Mouse (Mus musculus) liver, embryonic 13.5 days (tissue): Measurements from ENCODE around the gene Egfem1. TPM values are rescaled to one million over a fixed set of nuclear protein-coding genes. Genes with fewer than 3 reads are reported as not detected.

ENCODE experiments used
- ATAC-seq: fragments of 200-750 bp; cut with Nextera tagmentation; 2 replicates; pipeline ENCODE4 v1.8.0; 2017; ENCODE audit warnings: low read depth, mild to moderate bottlenecking, moderate number of reproducible peaks, moderate library complexity
- DNase-seq: peaks from one replicate; pipeline ENCODE4 v3.0.0; 2022
- H3K27ac ChIP-seq: fragments of 300-500 bp; sonication (generic); 2 replicates; pipeline ENCODE4 v1.5.1; 2015; ENCODE audit warnings: moderate library complexity, mild to moderate bottlenecking, inconsistent platforms
- H3K27me3 ChIP-seq: fragments of 300-500 bp; sonication (generic); 2 replicates; pipeline ENCODE4 v1.6.1; 2015; ENCODE audit warnings: mild to moderate bottlenecking, inconsistent platforms
- H3K36me3 ChIP-seq: fragments of 300-500 bp; sonication (generic); 2 replicates; pipeline ENCODE4 v1.6.1; 2015; ENCODE audit warnings: mild to moderate bottlenecking, inconsistent platforms
- H3K4me1 ChIP-seq: fragments of 300-500 bp; sonication (generic); replicated peaks from 2 replicates; pipeline ENCODE4 v1.6.1; 2015; ENCODE audit warnings: inconsistent platforms
- H3K4me2 ChIP-seq: fragments of 300-500 bp; sonication (generic); 2 replicates; pipeline ENCODE4 v1.6.1; 2015; ENCODE audit warnings: inconsistent platforms, mild to moderate bottlenecking, moderate library complexity
- H3K4me3 ChIP-seq: fragments of 300-500 bp; sonication (generic); replicated peaks from 2 replicates; pipeline ENCODE4 v1.5.1; 2015; ENCODE audit warnings: mild to moderate bottlenecking, inconsistent platforms
- H3K9ac ChIP-seq: fragments of 300-500 bp; sonication (generic); 2 replicates; pipeline ENCODE4 v1.6.1; 2015; ENCODE audit warnings: mild to moderate bottlenecking, inconsistent platforms
- H3K9me3 ChIP-seq: fragments of 300-500 bp; sonication (generic); replicated peaks from 2 replicates; pipeline ENCODE4 v1.6.1; 2016; ENCODE audit warnings: inconsistent platforms
- WGBS: fragments of 180-500 bp; shearing (Covaris S2); methylation state at CpG from one replicate; pipeline ENCODE4 v1.1.7; 2015; ENCODE audit not compliant: insufficient replicate concordance; 5-methylcytosine and 5-hydroxymethylcytosine counted together
- polyA plus RNA-seq: library from polyadenylated mRNA; unstranded; fragments of >200 nt; fragmentation: Nextera tagmentation; extraction: Ambion mirVana; gene quantifications from 2 replicates; pipeline ENCODE4 v1.2.1, GENCODE M21; 2015

The Egfem1 gene
- polyA plus RNA-seq, 1 experiment from 2014 or later, result 0.06 TPM

DNA sequence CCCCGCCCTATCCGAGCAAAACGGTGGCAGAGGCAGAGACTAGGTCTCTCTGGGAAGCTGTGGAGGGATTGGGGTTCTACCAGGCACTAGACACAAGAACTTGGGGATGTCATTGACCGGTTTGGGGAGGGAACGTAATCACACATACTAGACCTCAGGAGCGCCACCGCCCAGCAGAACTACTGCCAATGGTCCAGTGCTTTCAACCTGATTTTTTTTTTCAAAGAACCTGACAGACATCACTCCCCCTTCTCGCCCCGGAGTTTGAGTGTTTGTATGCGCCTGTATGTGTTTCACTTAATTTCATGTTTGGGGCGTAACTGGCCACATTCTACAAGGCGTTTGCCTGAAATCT lies 1.1 kb downstream of the Egfem1 start:
- Histone ChIP-seq H3K36me3 (no peaks in the 10 kb centered on the region), H3K27me3 (peaks cover 40% of the 10 kb centered on the region), H3K27ac (no peak overlapping the region), H3K4me2 (peak overlapping the region; percentile 56), H3K4me3 (peak overlapping the region; percentile 27), H3K9me3 (no peaks in the 10 kb centered on the region), H3K9ac (no peak overlapping the region), H3K4me1 (no peaks in the 10 kb centered on the region)
- 4% methylated on average over 12 of the region's 12 CpGs for WGBS
- no peak for DNase-seq
- ATAC-seq, result no peak

DNA sequence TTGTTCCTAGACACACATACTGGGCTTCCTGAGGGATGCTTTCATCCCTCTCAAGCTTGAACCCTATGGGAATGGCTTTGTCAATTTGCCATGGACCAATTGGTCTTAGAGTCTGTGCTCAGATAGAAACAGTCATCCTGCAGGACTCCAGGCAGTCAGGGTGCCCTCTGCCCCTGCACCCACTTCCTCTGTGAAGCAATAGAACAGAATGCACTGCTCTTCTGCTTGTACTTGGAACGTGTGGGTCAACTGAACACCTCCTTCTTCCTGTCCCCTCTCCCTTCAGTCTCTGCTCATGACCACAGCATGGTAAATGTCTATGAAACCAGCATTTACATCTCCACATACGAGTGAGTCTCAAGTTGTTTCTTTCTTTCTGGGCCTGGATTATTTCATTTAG lies 16.6 kb downstream of the Egfem1 start:
- Histone ChIP-seq H3K4me2 (no peak overlapping the region), H3K9me3 (no peaks in the 10 kb centered on the region), H3K27ac (no peak overlapping the region), H3K4me1 (no peaks in the 10 kb centered on the region), H3K36me3 (no peaks in the 10 kb centered on the region), H3K4me3 (no peak overlapping the region), H3K9ac (no peak overlapping the region), H3K27me3 (no peaks in the 10 kb centered on the region)
- no peak for DNase-seq
- no peak for ATAC-seq
- WGBS, result 10% methylated on average over 2 of the region's 2 CpGs

DNA sequence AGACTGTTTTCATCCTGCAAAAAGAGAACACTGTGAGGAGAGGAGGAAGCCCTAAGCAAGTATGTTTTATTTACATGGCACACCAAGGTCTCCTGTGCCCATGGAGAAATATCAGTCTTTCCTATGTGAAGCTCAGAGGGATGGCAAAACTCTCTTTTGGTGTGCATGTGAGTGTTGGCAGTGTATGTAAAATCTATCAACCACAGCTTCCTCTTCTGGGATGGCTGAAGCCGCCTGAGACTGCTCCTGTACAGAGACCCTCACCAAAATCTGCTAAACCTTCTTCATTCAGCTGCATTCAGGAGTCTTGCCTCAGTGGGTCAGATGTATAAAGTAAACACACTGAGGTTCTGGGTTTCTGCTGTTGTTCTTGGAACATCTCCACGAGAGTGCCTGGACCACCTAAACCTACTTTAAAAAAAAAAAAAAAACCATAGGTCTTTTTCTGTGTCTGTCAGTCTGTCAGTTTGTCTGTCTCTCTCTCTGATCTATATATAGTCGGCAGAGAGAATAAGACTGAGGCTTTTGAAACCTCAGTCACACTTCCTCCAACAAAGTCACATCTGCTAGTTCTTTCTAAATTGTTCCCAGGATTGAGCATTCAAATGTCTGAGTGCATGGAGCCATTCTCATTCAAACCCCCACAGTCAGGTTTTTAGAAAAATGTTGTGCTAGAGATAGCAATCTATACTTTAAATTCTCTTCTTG lies 24.3 kb downstream of the Egfem1 start:
- 13% methylated on average over 3 of the region's 3 CpGs for WGBS
- no peaks in the 10 kb centered on the region for H3K9me3 ChIP-seq
- ATAC-seq, result no peak
- H3K27ac ChIP-seq, result no peak overlapping the region
- H3K27me3 ChIP-seq, result no peaks in the 10 kb centered on the region
- H3K4me2 ChIP-seq, result no peak overlapping the region
- no peak for DNase-seq
- H3K9ac ChIP-seq, result no peak overlapping the region
- H3K4me3 ChIP-seq, result no peak overlapping the region
- no peaks in the 10 kb centered on the region for H3K4me1 ChIP-seq
- H3K36me3 ChIP-seq, result no peaks in the 10 kb centered on the region

DNA sequence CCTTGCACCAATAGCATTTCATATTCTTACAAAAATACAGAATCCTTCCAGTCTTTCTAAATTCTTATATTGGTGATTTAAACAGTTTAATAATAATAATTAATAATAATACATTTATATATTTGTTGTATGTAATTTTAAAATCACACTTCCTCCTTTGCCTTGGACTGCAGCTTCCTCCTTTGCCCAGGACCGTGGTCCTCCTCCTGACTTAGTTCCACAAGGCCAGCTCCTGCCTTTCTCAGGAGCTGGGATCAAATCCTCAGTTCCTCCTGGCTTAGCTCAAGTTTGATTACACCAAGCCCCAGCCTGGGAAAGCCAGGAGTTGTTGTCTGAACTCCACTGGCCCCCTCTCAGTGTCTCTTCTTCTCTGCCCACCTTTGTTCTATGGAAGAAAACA lies 25.3 kb downstream of the Egfem1 start:
- no peaks in the 10 kb centered on the region for H3K36me3 ChIP-seq
- no peaks in the 10 kb centered on the region for H3K4me1 ChIP-seq
- ATAC-seq (no peak), DNase-seq (no peak)
- 32% methylated on average over 1 of the region's 1 CpGs for WGBS
- H3K9ac ChIP-seq, result no peak overlapping the region
- H3K9me3 ChIP-seq, result no peaks in the 10 kb centered on the region
- H3K4me2 ChIP-seq, result no peak overlapping the region
- H3K27me3 ChIP-seq, result no peaks in the 10 kb centered on the region
- H3K27ac ChIP-seq, result no peak overlapping the region
- H3K4me3 ChIP-seq, result no peak overlapping the region

GRCm38 (mm10) chr3:29110321-29110720 lies 28.5 kb downstream of the Egfem1 start:
- Histone ChIP-seq H3K36me3 (no peaks in the 10 kb centered on the region), H3K9ac (no peak overlapping the region), H3K4me2 (no peak overlapping the region), H3K4me1 (no peaks in the 10 kb centered on the region), H3K9me3 (no peaks in the 10 kb centered on the region), H3K4me3 (no peak overlapping the region), H3K27me3 (no peaks in the 10 kb centered on the region), H3K27ac (no peak overlapping the region)
- DNase-seq, result no peak
- no peak for ATAC-seq
- WGBS, result 63% methylated on average over 2 of the region's 2 CpGs

DNA sequence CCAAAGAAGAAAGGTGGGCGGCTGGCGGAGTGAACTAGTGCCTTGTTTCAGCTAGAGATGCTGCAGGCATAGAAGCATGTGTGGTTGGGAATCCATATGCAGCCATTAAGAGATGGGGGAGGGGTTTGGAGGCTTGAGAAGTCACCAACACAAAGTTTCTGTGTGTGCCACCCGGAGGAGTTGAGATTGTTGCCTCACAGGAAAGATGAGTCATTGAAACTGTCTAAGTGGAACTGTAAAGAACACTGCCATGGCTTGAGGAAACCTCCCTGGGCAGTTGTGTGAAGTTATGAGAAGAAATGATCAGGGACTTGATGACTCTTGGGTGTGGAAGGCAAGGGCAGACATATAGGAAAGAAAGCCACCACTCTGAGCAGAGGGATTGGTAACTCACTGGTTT lies 32.7 kb downstream of the Egfem1 start:
- H3K4me1 ChIP-seq, result no peaks in the 10 kb centered on the region
- H3K4me2 ChIP-seq, result no peak overlapping the region
- 54% methylated on average over 3 of the region's 3 CpGs for WGBS
- H3K36me3 ChIP-seq, result no peaks in the 10 kb centered on the region
- no peaks in the 10 kb centered on the region for H3K9me3 ChIP-seq
- no peak overlapping the region for H3K4me3 ChIP-seq
- ATAC-seq (no peak), DNase-seq (no peak)
- H3K9ac ChIP-seq, result no peak overlapping the region
- no peaks in the 10 kb centered on the region for H3K27me3 ChIP-seq
- H3K27ac ChIP-seq, result no peak overlapping the region

- no peak for DNase-seq
- no peak overlapping the region for H3K4me2 ChIP-seq
- no peaks in the 10 kb centered on the region for H3K27me3 ChIP-seq
- 30% methylated on average over 1 of the region's 1 CpGs for WGBS
- H3K27ac ChIP-seq, result no peak overlapping the region
- no peaks in the 10 kb centered on the region for H3K36me3 ChIP-seq
- no peaks in the 10 kb centered on the region for H3K4me1 ChIP-seq
- no peak overlapping the region for H3K9ac ChIP-seq
- H3K9me3 ChIP-seq, result no peaks in the 10 kb centered on the region
- no peak overlapping the region for H3K4me3 ChIP-seq
- ATAC-seq, result no peak
Measured at GRCm38 (mm10) chr3:29117379-29117778, 35.6 kb downstream of the Egfem1 start.

DNA sequence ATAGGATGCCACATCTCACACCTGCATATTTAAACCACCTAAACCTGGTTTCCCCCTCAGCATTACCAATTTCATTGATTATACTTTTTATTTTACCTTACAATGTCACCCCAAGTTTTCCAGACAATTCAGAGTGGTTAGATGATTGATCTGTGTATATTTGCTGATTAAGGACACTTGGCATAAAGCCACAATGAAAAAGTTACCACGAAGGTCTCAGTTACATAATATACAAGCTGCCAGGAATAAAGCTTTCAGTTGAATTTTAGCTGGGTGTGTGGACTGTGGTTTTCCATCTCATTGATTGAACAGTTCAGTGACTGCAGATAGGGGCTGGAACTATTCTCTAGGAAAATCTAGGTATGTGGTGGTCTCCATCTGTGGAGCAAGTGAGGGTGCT lies 40.7 kb downstream of the Egfem1 start:
- 35% methylated on average over 1 of the region's 1 CpGs for WGBS
- no peak for DNase-seq
- Histone ChIP-seq H3K27ac (no peak overlapping the region), H3K4me3 (no peak overlapping the region), H3K36me3 (no peaks in the 10 kb centered on the region), H3K4me1 (no peaks in the 10 kb centered on the region), H3K4me2 (no peak overlapping the region), H3K9ac (no peak overlapping the region), H3K27me3 (no peaks in the 10 kb centered on the region), H3K9me3 (no peaks in the 10 kb centered on the region)
- no peak for ATAC-seq

- Histone ChIP-seq H3K4me3 (no peak overlapping the region), H3K9ac (no peak overlapping the region), H3K4me2 (no peak overlapping the region), H3K4me1 (no peaks in the 10 kb centered on the region), H3K9me3 (no peaks in the 10 kb centered on the region), H3K27me3 (no peaks in the 10 kb centered on the region), H3K27ac (no peak overlapping the region), H3K36me3 (no peaks in the 10 kb centered on the region)
- DNase-seq, result no peak
- WGBS, result 35% methylated on average over 2 of the region's 2 CpGs
- ATAC-seq, result no peak
Measured at GRCm38 (mm10) chr3:29132054-29132931, 50.5 kb downstream of the Egfem1 start.

DNA sequence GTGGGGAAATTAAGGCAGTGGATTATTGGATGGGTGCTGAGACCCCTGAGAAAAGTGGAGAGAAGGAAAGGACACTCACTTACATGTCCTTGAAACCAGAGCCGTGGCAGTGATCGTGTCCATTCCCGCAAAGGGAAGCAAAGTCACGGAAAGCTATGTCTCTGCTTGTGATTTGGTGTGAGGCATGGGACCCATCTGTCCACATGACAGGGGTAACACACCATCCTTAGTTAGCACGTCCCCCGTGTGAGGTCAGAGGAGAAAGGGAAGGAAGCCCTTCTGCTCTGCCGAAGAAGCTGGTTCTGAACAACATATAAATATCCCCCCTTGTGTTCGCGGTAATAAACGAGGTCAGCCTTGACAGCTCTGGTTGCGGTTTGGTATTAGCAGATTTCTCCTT lies 52.7 kb downstream of the Egfem1 start:
- H3K4me3 ChIP-seq, result no peak overlapping the region
- no peaks in the 10 kb centered on the region for H3K27me3 ChIP-seq
- no peak overlapping the region for H3K9ac ChIP-seq
- DNase-seq (no peak), ATAC-seq (no peak)
- H3K4me2 ChIP-seq, result no peak overlapping the region
- H3K27ac ChIP-seq, result no peak overlapping the region
- H3K9me3 ChIP-seq, result no peaks in the 10 kb centered on the region
- no peaks in the 10 kb centered on the region for H3K4me1 ChIP-seq
- H3K36me3 ChIP-seq, result no peaks in the 10 kb centered on the region
- 38% methylated on average over 11 of the region's 11 CpGs for WGBS

DNA sequence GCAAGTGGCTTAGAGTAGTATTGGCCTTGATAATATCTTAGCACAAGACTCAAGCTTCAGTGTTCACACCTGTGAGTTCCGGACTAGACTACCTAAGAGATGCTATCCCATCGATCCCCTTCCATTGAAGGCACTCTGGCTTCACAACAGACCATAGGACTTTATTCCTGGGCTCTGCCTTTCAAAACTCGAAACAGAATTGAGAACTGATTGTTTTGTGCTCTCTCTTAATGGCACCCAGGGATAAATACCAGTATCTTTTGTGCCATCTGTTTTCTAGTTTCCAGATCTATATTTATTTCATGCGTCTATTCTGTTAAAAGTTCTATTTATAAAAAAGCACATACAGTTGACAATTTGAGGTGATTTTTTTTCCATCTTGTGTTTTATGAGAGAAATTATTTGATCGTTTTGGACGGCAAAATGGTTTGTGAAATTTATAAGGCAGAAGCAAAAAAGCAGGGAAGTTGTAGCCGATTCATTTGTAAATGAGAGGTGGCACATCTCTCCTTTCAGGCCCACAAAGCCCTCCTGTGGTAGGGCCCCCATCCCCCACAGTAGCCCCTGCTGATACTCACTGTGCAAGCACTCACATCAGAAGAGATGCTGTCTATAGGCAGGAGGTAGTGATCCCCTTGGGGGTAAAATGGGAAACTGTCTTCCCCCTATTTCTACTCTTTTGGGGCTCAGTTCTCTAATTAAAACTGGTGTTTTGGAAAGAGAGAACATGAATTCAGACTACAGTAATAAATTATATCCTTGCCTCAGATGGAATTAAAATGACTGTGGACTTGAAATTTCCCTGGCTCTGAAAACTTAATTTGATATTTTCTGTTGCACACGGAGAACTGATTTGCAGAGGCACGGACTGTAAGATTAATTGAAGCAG lies 53.6 kb downstream of the Egfem1 start:
- Histone ChIP-seq H3K27me3 (no peaks in the 10 kb centered on the region), H3K4me1 (no peaks in the 10 kb centered on the region), H3K9me3 (no peaks in the 10 kb centered on the region), H3K27ac (no peak overlapping the region), H3K9ac (no peak overlapping the region), H3K4me2 (no peak overlapping the region), H3K4me3 (no peak overlapping the region), H3K36me3 (no peaks in the 10 kb centered on the region)
- ATAC-seq (no peak), DNase-seq (no peak)
- 41% methylated on average over 9 of the region's 9 CpGs for WGBS
